Mouse (Mus musculus) regulatory T cell (primary cell): ENCODE results near the gene Lamc3.

Source experiments
- in situ Hi-C: fragments of 300-600 bp; cut with MboI, MseI; formaldehyde crosslinking; loops from one replicate; pipeline ENCODE4 v1.15.1; 2025; ENCODE audit warnings: high pct_unique_total_duplicates

Lamc3 gene

DNA sequence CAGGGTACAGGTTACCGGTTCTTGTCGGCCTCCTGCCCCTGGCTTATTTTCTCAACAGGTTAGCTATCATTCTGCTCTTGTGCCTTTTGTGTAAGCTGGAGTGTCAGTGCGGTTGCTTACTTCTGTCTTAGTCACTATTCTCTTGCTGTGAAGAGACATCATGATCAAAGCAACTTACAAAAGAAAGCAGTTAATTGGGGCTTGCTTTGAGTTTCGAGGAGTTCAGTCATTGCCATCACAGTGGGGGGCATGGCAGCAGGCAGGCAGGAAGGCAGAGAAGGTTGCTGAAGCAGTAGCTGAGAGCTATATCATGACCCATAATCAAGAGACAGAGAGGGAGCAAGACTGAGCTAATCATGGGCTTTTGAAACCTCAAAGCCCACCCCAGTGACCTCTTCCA is 47.5 kb downstream of the Lamc3 start:
- in situ Hi-C loops, result no loop called here

DNA sequence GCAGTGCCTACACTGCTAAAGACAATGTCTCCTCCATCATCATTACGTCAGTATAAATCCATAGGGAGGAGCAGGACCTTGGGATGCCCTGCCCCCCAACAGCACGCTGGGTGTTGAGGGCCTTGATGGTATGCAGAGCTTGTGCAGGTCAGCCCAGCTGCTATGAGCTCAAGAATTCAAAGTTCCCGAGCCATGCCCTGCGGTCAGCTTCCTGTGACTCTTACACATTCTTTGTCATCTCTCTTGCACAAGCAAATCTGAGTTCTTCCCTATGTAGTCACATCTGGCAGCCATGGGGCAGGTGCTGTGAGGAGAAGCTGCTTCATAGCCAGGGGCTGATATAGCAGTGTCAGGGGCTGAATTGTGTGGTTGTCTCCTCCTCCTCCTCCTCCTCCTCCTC is 48.0 kb downstream of the Lamc3 start:
- in situ Hi-C loops, result no loop called here

DNA sequence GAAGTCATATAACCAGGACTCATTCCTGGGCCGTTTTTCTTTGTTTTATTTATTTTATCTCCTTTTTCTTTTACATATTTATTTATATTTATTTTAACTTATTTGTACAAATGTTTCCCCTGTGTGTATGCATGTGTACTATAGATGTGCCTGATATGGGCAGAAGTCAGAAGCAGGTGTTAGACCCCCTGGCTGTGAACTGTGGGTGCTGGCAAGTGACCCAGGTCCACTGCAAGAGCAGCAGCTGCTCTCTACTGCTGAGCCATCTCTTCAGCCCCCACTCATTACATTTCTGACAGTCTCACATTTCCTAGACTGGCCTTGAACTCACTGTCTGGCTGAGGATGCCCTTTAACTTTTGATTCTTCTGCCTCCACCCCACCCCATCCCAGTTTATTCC is 51.2 kb downstream of the Lamc3 start:
- in situ Hi-C loops, result no loop called here

DNA sequence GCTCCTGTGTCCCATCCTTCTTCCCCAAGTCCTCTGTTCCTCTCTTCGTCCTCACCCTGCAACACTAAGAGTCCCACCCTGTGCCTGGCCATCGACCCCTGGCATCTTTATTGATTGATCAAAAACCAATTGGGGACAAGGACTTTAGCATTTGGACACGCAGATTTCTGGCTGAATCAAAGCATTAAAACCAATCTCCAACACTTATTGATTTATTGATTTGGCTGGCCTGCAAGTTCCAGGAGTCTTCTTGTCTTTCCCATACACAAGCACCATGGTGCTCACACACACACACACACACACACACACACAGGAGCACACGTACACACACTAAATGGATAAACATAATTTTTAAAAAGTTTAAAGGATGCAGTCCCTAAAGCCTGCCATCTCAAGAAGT is 55.9 kb downstream of the Lamc3 start:
- in situ Hi-C loops, result loop anchor here (10.0 kb wide), 1 partner anchor 1458 kb away; no protein-coding TSS in a partner anchor

DNA sequence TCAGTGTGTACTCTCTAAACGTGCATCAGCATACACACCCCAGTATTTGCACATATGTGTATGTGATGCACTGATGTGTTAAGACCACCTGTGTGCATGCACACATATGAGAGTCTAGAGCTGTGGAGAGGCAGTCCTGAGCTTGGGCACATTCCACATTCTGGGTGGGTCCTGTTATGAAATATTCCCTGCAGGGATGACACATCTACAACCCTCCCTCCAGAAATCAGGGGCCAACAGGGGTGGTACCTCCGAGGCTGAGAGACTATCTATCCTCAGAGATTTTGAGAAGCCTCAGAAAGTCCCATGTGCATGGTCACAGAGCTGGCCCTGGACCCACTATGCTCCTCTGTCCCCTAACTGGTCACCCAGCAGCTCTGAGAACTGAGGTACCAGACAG is 58.5 kb downstream of the Lamc3 start:
- in situ Hi-C loops, result loop anchor here (10.0 kb wide), 1 partner anchor 1461 kb away; no protein-coding TSS in a partner anchor

DNA sequence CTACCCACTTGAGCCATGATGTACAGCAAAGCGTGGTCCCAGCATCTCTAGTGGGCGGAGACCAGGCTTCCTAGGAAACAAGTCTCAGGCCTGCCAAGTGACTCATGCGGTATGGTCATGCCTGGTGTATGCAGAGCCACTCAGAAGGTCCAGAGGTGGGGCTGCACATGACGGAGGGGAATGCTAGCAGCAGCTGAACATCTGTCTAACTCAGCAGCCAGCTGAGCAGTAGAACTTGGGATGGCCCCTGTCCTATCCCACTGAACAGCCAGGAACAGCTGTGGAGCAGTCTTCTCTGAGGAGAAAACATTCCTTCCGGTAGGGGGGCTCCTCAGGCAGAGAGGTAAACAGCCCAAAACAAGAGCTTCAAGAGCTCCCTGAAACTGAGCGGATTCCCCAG is 61.3 kb downstream of the Lamc3 start:
- in situ Hi-C loops, result loop anchor here (10.0 kb wide), 1 partner anchor 1464 kb away; no protein-coding TSS in a partner anchor

DNA sequence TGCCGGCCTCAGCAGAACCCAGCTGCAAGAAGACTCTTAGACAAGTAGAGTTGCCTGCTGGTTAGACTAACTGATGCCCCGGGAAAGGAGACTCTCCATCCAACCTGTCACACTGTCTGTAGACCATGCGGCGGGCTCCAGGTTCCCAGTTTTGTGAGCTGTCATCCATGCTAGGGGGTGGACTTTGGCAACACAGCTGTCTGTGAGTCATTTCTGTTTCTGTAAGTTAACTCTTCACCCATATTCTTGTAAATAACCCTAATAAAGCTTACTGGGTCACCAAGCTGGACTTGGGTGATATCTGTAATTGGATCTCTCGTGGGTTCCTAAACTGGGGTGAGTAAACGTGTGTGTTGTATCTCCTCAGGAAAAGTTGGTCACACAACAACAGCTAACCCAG is 61.7 kb downstream of the Lamc3 start:
- in situ Hi-C loops, result loop anchor here (10.0 kb wide), 1 partner anchor 1464 kb away; no protein-coding TSS in a partner anchor

DNA sequence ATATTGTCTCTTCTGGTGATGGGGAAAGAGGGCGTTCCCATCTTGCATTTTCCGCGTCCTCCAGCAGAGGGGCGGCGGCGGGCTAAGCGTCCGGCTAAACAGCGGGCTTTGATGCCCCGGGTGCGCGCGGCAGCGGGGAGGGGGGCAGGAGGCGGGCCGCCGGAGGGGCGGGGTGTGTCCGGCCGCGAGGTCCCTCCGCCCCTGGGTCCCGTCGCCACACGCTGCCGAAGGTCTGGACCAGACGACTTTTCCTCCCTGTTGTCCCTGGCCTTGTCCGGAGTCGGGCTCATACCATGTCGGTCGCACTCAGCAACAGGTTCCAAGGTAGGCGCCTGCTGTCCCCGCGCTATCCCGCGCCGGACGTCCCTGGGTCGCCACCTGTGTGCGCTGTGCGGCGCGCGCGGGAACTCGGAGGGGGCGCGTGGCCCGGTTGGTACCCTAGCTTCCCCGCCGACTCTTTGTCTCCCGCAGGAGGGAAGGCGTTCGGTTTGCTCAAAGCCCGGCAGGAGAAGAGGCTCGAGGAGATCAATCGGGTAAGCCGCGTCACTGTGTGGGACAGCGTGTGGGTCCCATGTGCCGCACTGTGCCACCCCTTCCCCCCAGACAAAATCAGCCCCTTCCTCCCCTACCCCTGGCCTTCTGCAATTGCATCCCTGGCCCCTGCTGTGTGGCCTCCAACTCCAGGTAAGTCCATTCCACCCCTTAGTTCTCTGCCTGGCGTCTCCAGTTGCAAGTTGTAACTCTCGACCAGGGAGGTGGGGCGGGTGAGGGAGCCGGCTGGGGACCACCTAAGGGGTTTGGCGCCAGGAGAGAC is 63.2 kb downstream of the Lamc3 start, which contains the start of gene Aif1l:
Gene Aif1l, plus strand, starts transcription at position 82 of the 814 bp plus-strand sequence.
- in situ Hi-C loops, result loop anchor here (10.0 kb wide), 1 partner anchor 585 kb away; the partner anchor contains the start of gene Fam102a

DNA sequence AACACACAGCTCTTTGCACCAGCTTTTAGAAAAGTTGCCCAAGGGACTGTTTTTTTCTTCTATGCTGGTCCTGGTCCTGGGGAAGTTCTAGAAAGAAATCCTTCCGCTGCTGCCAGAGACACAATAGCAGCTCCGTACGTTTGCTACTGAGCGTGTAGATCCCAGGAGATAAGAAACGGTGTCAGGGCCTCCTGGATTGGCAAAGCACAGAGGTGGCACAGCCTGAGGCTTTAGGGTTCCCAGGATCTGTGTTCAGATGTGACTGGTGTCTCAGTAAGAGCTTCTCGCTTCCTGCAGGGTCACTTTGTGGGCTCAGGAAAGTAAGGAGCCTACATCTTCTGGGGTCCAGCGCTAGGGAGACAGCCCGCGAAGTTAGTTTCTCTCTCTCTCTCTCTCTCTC is 63.9 kb downstream of the Lamc3 start:
- in situ Hi-C loops, result loop anchor here (10.0 kb wide), 1 partner anchor 584 kb away; the partner anchor contains the start of gene Fam102a

DNA sequence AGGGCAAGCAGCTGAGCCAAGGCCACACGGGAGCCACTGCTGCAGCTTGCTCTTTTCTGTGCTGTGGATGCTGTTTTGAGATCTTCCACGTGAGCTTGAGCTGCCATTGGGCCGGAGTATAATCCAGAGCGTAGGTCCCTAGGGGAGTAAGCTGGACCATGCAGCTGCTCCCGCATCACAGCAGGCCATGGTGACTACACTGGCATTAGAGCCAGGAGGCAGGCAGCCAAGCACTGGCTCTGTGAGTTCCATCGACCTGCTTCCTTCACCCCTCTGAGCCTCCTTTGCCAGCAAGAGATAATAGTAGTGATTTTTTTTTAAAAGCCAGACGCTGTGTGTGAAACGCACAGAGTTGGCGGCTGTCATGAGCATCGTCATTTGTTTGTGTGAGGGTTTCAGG is 65.1 kb downstream of the Lamc3 start:
- in situ Hi-C loops, result loop anchor here (10.0 kb wide), 1 partner anchor 583 kb away; the partner anchor contains the start of gene Fam102a

DNA sequence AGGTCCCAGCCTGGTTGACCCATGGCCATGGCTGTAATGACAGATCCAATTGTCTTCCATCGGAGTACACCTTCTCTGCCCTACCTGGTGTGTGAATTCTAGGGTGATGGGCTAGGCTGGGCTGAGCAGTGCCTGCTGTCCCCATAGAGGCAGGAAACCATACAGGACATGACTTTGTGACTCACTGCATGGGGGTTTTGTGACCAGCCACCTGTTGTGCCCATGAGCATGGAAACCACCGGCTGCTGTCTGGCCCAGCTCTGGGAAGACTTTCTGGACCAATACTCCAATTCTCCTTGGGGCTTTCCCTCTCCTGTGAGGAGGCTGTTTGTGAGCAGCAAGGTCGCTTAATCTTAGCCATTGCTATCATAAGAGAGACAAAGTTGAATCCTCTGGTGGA is 65.6 kb downstream of the Lamc3 start:
- in situ Hi-C loops, result loop anchor here (10.0 kb wide), 1 partner anchor 582 kb away; the partner anchor contains the start of gene Fam102a

DNA sequence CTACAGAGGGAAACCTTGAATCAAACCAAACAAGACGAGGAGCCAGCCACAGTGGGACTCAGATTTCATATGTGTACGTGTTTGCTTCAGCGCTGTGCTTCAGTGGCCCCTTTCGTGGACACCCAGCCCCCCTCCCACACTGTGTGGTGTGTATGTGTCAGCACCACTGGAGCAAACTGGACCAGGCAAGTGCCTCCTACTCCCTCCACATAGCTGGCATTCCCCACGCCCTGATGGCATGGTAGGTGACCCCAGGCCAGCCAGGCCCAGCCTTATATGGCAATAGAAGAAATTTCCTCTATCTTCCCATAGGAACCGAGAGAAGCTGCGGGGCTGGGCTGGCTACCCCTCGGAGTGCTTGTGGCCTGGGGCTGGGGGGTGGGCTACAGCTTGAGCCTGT is 66.6 kb downstream of the Lamc3 start:
- in situ Hi-C loops, result loop anchor here (10.0 kb wide), 1 partner anchor 581 kb away; the partner anchor contains the start of gene Fam102a

DNA sequence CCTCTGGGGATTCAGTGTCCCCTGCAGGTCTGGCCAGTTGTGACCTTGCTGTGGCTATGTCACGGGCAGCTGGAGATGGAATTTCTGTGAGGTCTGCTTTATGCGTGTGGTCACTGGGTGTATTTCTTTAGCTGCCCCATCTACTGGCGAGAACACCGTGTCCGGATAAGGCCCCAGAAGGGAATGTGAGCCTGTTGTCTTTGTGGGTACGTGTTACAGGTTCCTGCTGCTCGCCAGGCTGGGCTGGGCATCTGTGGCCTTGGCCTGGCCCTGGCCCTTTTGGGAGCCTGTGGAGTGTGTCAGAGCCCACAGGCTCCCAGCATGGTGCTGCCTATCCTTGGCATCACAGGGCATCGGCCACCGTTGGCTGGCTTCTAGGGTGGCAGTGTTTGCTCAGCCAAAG is 67.7 kb downstream of the Lamc3 start:
- in situ Hi-C loops, result loop anchor here (10.0 kb wide), 1 partner anchor 580 kb away; the partner anchor contains the start of gene Fam102a

DNA sequence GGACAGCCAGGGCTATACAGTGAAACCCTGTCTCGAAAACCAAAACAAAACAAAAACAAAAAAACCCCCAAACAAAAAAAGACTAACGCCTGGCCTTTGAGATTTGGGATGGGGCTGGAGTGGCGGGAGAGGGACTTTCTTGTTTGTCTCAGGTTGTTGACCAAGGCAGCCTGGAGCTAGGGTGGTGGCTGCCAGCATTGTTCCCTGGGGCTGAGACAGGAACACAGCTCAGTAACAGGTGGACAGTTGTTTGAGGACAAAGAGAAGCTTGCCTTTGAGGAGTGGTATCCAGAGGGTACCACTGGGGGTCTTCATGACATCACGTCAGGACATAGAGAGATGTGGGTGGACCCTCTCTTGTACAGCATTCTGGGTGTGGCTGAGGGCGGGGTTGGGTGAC is 68.6 kb downstream of the Lamc3 start:
- in situ Hi-C loops, result loop anchor here (10.0 kb wide), 1 partner anchor 579 kb away; the partner anchor contains the start of gene Fam102a

DNA sequence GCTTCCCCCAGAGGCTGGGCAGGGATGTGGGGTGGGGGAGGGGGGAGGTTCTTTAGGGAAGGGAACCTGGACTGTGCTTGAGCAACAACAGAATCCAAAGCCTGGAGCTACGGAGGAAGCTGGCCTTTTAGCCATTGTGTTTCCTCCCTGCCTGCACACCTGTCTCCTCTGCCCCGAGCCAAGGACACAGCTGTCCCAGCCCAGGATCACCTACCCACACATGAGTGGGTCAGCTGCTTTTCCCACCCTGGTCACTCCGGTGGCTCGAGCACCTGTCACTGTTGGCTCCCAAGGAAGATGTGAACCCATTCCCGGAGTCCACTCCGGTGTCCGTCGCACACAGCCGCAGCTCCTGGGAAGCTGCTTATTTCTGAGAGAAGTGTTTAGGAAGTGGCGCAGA is 70.1 kb downstream of the Lamc3 start:
- in situ Hi-C loops, result loop anchor here (10.0 kb wide), 1 partner anchor 578 kb away; the partner anchor contains the start of gene Fam102a

DNA sequence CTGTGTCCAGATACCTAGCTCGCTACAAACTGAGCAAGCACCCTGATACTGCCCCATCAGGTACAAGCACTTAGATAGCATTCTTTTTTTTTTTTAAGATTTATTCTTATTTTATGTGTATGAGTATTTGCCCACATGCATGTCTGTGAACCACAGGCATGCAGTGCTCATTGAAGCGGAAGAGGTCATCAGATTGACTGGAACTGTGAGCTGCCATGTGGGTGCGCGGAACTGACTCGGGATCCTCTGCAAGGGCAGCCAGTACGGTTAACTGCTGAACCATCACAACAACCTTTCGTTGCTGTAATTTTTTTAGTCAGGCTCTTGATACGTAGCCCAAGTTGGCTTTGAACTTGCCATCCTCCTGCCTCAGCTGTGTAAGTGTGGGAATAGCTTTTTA is 73.9 kb downstream of the Lamc3 start:
- in situ Hi-C loops, result no loop called here

DNA sequence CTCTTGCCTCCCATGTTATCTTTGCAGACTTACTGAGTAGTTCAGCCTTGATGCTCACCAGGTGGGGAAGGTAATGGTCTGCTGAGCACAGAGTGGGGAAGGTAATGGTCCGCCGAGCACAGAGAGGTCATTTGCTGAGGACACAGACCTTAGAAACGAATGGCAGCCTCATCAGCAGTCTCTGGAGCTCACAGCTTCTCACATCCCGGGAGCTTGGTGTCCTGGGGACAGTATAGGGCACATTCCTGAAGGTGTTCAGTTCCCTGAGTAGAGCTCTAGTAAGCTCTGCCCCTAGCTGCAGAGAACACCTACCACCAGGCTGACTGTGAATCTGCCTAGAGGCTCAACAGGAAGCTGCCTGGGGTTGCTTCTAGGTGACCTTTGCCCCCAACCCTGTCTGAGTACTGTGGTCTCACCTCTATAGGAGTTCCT is 74.7 kb downstream of the Lamc3 start:
- in situ Hi-C loops, result no loop called here

DNA sequence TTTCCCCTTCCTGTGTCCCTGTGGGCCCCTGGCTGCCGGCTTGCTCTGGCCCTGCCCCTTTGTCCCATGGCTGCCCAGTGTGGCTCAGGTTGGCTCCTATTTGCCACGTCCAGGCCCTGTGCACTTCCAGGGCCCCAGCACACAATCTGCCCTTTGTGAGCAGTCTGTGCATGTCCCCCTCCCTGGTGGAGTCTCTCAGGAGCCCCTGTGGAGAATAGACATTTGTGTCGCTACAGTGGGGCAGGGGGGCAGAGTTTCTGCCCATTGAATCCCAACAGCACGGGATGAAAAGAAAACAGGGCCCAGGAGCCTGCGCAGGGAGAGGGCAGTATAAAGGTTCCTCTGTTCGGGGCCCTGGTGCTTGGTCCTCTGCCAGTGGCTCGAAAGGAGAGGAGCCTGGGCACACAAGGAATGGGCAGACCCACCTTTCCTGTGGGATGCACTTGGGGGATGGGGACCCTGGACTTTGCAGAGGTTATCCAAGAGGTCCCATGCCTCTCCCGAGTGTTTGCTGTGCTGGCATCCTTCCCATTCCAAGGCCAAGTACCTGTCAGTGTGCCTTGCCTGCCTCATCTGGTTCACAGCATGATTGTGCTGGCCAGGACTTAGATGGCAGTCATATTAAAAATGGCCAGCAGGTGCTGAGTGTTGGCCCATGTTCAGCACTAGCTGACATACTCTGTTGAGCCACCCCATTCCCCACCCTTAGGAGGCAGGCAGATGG is 75.6 kb downstream of the Lamc3 start:
- in situ Hi-C loops, result no loop called here

DNA sequence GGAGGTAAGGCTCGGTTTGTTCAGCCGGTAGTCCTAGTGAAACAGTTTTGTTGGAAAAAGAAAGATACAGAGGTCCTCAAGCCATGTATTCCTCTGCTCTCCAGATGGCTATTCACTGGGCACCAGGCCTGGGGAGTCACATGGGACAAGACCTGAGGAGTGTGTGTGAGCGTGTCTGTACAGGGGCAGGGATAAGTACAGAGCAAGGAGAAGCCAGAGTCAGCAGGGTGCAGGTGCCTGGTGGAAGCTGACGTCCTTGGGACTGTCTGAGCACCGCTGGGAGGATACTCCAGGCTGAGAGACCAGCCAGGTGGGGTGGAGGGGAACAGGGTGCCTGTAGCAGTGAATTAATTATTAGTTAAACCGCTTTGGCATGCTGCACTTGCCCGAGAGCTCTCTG is 76.4 kb downstream of the Lamc3 start:
- in situ Hi-C loops, result no loop called here

DNA sequence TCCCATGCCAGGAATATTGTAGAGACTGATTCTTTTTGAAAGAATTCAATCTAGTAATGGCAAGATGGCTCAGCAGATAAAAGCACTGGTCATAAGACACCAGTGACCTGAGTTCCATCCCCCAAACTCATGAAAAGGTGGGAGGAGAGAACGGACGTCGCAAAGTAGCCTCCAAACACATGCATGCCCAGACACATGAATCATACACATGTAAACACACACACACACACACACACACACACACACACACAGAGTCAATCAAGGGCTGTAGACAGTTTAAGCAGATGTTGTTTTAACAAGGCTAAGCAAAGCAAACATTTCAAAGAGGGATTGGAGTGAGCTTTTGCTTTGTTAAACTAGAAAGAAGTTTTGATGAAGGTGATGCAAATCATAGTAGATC is 77.1 kb downstream of the Lamc3 start:
- in situ Hi-C loops, result no loop called here

DNA sequence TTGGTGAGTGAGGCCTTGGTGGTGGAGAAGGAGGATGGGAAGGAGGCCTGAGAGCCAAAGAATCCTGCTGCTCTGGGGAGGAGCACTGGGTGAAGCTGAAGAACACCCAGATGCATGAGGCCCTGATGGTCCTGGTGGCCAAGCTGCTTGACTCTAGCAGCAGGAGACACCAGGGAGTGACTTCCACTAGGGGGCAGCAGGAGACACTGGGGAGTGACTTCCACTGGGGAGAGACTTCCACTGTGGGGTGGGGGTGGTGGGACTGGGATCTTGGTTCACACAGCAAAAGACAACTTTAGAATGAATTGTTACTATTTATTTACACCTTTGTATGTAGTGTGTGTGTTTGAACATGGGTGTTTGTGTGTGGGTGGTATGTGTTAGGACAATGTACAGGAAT is 78.0 kb downstream of the Lamc3 start:
- in situ Hi-C loops, result no loop called here

DNA sequence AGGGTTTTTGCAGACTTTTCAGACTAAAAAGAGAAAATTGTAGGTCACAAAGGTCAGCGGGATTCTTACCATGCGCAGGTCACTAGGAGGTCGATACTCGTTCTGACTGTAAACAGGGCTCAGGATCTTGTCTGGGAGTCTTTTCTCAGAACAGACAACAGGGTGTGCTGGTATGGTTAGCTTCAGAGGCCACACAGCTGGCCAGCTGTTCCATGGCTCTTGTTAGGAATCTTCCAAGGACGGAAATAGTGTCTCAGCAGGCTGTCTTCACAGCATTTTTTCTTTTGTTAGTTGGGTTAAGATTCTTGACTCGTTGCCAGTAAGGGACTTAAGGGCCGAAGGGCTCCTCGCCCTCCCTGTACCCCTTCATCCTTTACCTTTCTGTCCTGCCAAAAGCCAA is 79.7 kb downstream of the Lamc3 start:
- in situ Hi-C loops, result no loop called here
